Mouse (Mus musculus): ENCODE results near the gene Spp2. TPM values are rescaled to one million over a fixed set of nuclear protein-coding genes. Genes with fewer than 3 reads are reported as not detected.
"Not testable (repeated sequence)": the region's sequence is repeated elsewhere in the genome, so short reads cannot be mapped to it uniquely, and the experiment has no call there.

The Spp2 gene
- polyA plus RNA-seq, 1 experiment: 0.56 TPM

DNA sequence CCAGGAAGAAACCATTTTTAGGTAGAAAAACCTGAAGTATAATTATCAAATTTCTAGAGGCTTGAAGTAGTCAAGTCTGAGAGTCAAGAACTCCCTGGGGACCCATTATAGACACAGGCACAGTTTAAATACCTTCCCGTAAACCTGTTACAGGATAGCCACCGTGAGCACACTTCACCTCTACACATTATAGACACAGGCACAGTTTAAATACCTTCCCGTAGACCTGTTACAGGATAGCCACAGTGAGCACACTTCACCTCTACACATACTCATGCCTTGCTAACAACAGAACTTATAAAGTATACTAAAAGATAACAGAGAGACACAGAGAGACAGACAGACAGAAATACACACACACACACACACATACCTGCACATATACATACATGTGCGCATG, 24.5 kb downstream of the Spp2 start:
- Histone ChIP-seq H3K4me3 (ENCODE audit: insufficient read depth, low read length) (no peak overlapping the region), H3K4me1 (ENCODE audit: control insufficient read depth, insufficient read depth, low read length) (no peaks in the 10 kb centered on the region), H3K27ac (ENCODE audit: insufficient read depth, low read length) (no peak overlapping the region)
- no peak for TF ChIP-seq POLR2A (IDR thresholded peaks at IDR 0.05; ENCODE audit: extremely low read depth, insufficient read depth, low read length)
- no peak for TF ChIP-seq CTCF (IDR thresholded peaks at IDR 0.05; ENCODE audit: extremely low read depth, insufficient read depth, low read length)

DNA sequence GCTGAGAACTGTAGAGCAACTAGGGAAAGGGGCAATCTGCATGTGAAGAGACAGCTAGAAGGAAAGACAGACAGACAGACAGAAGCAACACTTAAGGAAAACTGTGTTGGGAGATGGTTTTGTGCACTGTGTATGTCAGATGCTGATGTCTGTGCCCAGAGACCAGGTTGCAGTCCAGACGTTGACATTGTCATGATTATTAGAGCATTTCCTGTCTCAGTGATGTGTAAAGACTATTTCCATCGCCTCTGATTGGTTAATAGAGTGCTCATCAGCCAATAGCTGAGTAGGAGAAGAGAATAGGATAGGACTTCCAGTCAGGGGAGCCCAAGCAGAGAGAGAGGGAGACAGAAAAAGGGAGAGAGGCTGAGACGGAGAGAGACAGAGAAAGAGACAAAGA, 25.8 kb downstream of the Spp2 start:
- H3K4me1 ChIP-seq (ENCODE audit: control insufficient read depth, insufficient read depth, low read length): no peaks in the 10 kb centered on the region
- no peak for TF ChIP-seq CTCF (IDR thresholded peaks at IDR 0.05; ENCODE audit: extremely low read depth, insufficient read depth, low read length)
- TF ChIP-seq POLR2A (IDR thresholded peaks at IDR 0.05; ENCODE audit: extremely low read depth, insufficient read depth, low read length): no peak
- H3K27ac ChIP-seq (ENCODE audit: insufficient read depth, low read length): no peak overlapping the region
- H3K4me3 ChIP-seq (ENCODE audit: insufficient read depth, low read length): no peak overlapping the region

- H3K4me1 ChIP-seq (ENCODE audit: control insufficient read depth, insufficient read depth, low read length): no peaks in the 10 kb centered on the region
- H3K27ac ChIP-seq (ENCODE audit: insufficient read depth, low read length): no peak overlapping the region
- TF ChIP-seq CTCF (IDR thresholded peaks at IDR 0.05; ENCODE audit: extremely low read depth, insufficient read depth, low read length) (no peak), POLR2A (IDR thresholded peaks at IDR 0.05; ENCODE audit: extremely low read depth, insufficient read depth, low read length) (no peak)
- no peak overlapping the region for H3K4me3 ChIP-seq (ENCODE audit: insufficient read depth, low read length)
These were observed 26.5 kb downstream of the Spp2 start for GRCm38 (mm10) chr1:88433096-88433883.

DNA sequence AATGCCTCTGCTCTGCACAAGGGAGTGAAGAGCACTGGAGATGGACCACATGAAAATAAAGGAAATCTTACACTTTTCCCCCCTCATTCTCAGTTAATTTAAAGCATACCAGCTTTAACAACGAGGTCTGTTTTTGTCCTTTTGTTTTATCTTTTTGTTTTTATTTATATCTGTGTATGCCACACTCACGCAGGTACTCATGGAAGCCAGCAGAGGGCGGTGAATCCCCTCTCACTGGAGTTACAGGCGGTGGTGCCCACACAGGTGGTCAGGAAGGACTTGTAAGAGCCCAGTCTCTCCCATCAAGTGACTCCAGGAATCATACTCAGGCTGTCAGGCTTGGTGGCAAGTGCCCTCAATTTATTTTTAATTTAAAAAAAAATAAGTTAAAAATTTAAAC, 27.3 kb downstream of the Spp2 start:
- Histone ChIP-seq H3K27ac (ENCODE audit: insufficient read depth, low read length) (no peak overlapping the region), H3K4me3 (ENCODE audit: insufficient read depth, low read length) (no peak overlapping the region), H3K4me1 (ENCODE audit: control insufficient read depth, insufficient read depth, low read length) (no peaks in the 10 kb centered on the region)
- 0 out of 2 replicates have a peak, but pooled peaks have one; percentile 6 for TF ChIP-seq CTCF (IDR thresholded peaks at IDR 0.05; ENCODE audit: extremely low read depth, insufficient read depth, low read length)
- no peak for TF ChIP-seq POLR2A (IDR thresholded peaks at IDR 0.05; ENCODE audit: extremely low read depth, insufficient read depth, low read length)

- TF ChIP-seq POLR2A (IDR thresholded peaks at IDR 0.05; ENCODE audit: extremely low read depth, insufficient read depth, low read length): no peak
- TF ChIP-seq CTCF (IDR thresholded peaks at IDR 0.05; ENCODE audit: extremely low read depth, insufficient read depth, low read length): no peak
- H3K4me1 ChIP-seq (ENCODE audit: control insufficient read depth, insufficient read depth, low read length): no peaks in the 10 kb centered on the region
- no peak overlapping the region for H3K4me3 ChIP-seq (ENCODE audit: insufficient read depth, low read length)
- no peak overlapping the region for H3K27ac ChIP-seq (ENCODE audit: insufficient read depth, low read length)
These were observed 30.7 kb downstream of the Spp2 start for GRCm38 (mm10) chr1:88437206-88438126.

DNA sequence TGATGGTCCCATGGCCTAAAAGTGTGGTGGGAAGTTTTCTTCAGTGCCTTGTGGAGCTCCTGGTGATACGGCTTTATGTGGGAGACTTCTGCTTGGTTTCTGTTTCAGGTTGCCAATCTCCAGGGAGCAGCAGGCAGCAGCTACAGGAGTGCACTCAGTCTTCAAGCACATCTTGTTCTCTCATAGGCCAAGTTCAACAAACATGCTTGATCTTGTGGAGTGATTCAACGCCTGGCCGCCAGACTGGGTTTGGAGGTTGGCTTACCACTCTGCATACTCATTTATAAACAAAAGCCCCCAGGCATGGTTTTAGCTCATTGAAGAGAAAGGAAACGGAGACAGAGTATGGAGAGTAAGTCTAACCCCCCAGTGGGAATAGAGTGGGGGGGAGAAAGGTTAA, 36.6 kb downstream of the Spp2 start:
- TF ChIP-seq POLR2A (IDR thresholded peaks at IDR 0.05; ENCODE audit: extremely low read depth, insufficient read depth, low read length) (no peak), CTCF (IDR thresholded peaks at IDR 0.05; ENCODE audit: extremely low read depth, insufficient read depth, low read length) (no peak)
- H3K4me3 ChIP-seq (ENCODE audit: insufficient read depth, low read length): no peak overlapping the region
- H3K4me1 ChIP-seq (ENCODE audit: control insufficient read depth, insufficient read depth, low read length): no peaks in the 10 kb centered on the region
- H3K27ac ChIP-seq (ENCODE audit: insufficient read depth, low read length): no peak overlapping the region

GRCm38 (mm10) chr1:88445400-88445799, 38.6 kb downstream of the Spp2 start:
- Histone ChIP-seq H3K4me1 (ENCODE audit: control insufficient read depth, insufficient read depth, low read length) (no peaks in the 10 kb centered on the region), H3K4me3 (ENCODE audit: insufficient read depth, low read length) (no peak overlapping the region), H3K27ac (ENCODE audit: insufficient read depth, low read length) (no peak overlapping the region)
- TF ChIP-seq CTCF (IDR thresholded peaks at IDR 0.05; ENCODE audit: extremely low read depth, insufficient read depth, low read length) (peak; percentile 36; the same call in 1 of the 2 replicates), POLR2A (IDR thresholded peaks at IDR 0.05; ENCODE audit: extremely low read depth, insufficient read depth, low read length) (no peak)

- H3K4me1 ChIP-seq (ENCODE audit: control insufficient read depth, insufficient read depth, low read length): no peaks in the 10 kb centered on the region
- no peak for TF ChIP-seq CTCF (IDR thresholded peaks at IDR 0.05; ENCODE audit: extremely low read depth, insufficient read depth, low read length)
- no peak for TF ChIP-seq POLR2A (IDR thresholded peaks at IDR 0.05; ENCODE audit: extremely low read depth, insufficient read depth, low read length)
- H3K4me3 ChIP-seq (ENCODE audit: insufficient read depth, low read length): no peak overlapping the region
- no peak overlapping the region for H3K27ac ChIP-seq (ENCODE audit: insufficient read depth, low read length)
These were observed 39.7 kb downstream of the Spp2 start for GRCm38 (mm10) chr1:88446270-88447030.

GRCm38 (mm10) chr1:88447483-88447882, 40.7 kb downstream of the Spp2 start:
- no peak for TF ChIP-seq CTCF (IDR thresholded peaks at IDR 0.05; ENCODE audit: extremely low read depth, insufficient read depth, low read length)
- no peak for TF ChIP-seq POLR2A (IDR thresholded peaks at IDR 0.05; ENCODE audit: extremely low read depth, insufficient read depth, low read length)
- no peak overlapping the region for H3K27ac ChIP-seq (ENCODE audit: insufficient read depth, low read length)
- no peaks in the 10 kb centered on the region for H3K4me1 ChIP-seq (ENCODE audit: control insufficient read depth, insufficient read depth, low read length)
- H3K4me3 ChIP-seq (ENCODE audit: insufficient read depth, low read length): no peak overlapping the region

GRCm38 (mm10) chr1:88448094-88448493, 41.3 kb downstream of the Spp2 start:
- H3K27ac ChIP-seq (ENCODE audit: insufficient read depth, low read length); H3K4me3 ChIP-seq (ENCODE audit: insufficient read depth, low read length); H3K4me1 ChIP-seq (ENCODE audit: control insufficient read depth, insufficient read depth, low read length): not testable (repeated sequence)
